Mouse (Mus musculus): ENCODE data around the gene 1700016H13Rik.

DNA sequence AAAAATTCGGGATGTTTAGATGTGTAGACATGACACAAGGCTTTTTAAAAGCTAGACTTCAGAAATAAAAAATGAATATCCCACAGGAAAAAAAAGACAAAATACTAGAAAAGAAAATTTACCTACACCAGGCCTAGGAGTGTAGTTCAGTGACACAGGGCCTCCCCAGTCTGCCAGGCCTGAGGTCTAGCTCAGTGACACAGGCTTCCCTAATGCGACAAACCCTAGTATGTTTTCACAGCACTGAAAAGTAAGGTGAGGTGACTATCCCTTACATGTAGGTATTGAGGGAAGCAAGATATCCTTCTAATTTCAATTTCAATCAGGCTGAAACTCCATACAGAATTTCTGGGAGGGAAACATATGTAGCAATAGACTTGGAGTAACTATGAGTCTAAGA, 18.6 kb downstream of the 1700016H13Rik start:
- no peak for TF ChIP-seq GATA1 (IDR thresholded peaks at IDR 0.05; ENCODE audit: low read depth, low read length)
- no peak for TF ChIP-seq MAFK (IDR thresholded peaks at IDR 0.05; ENCODE audit: borderline replicate concordance, low read depth, low read length)
- no peak for TF ChIP-seq ZNF384 (IDR thresholded peaks at IDR 0.05; ENCODE audit: low read depth, low read length)
- TF ChIP-seq ZKSCAN1 (IDR thresholded peaks at IDR 0.05; ENCODE audit: low read depth, low read length): no peak
- no peak for TF ChIP-seq MEF2A (IDR thresholded peaks at IDR 0.05; ENCODE audit: extremely low read depth, insufficient replicate concordance, low read depth, low read length, poor library complexity, severe bottlenecking)
- no peak for TF ChIP-seq CHD1 (IDR thresholded peaks at IDR 0.05; ENCODE audit: low read depth, low read length)
- no peak for TF ChIP-seq MAX (IDR thresholded peaks at IDR 0.05; ENCODE audit: low read length)
- no peak for TF ChIP-seq POLR2A (IDR thresholded peaks at IDR 0.05; ENCODE audit: control insufficient read depth in 1 of 2, insufficient read depth in 1 of 2, low read depth in 1 of 2, low read length in 2 of 2, poor library complexity in 1 of 2)
- no peak for TF ChIP-seq EP300 (IDR thresholded peaks at IDR 0.05; ENCODE audit: low read depth in 1 of 2, low read length in 2 of 2)
